Mouse (Mus musculus): Measurements from ENCODE around the gene Ube2d3. TPM values are rescaled to one million over a fixed set of nuclear protein-coding genes. Genes with fewer than 3 reads are reported as not detected.

Gene Ube2d3
- polyA plus RNA-seq, 1 experiment, result 261 TPM

- Histone ChIP-seq H3K27me3 (ENCODE audit: control insufficient read depth, insufficient read depth, insufficient read length) (no peaks in the 10 kb centered on the region), H3K36me3 (ENCODE audit: control insufficient read depth, insufficient read depth) (no peaks in the 10 kb centered on the region), H3K79me3 (ENCODE audit: low read depth) (no peaks in the 10 kb centered on the region), H3ac (ENCODE audit: control insufficient read depth, insufficient read length, low read depth) (no peak overlapping the region), H3K4me3 (ENCODE audit: insufficient read depth, poor library complexity, severe bottlenecking) (no peak overlapping the region), H3K79me2 (ENCODE audit: control insufficient read depth, insufficient read depth) (no peaks in the 10 kb centered on the region)
- TF ChIP-seq MAX (IDR thresholded peaks at IDR 0.05), result no peak
- TF ChIP-seq MYOG (IDR thresholded peaks at IDR 0.05; ENCODE audit: control insufficient read depth, extremely low read depth, insufficient read length), result no peak
- TF ChIP-seq FOSL1 (IDR thresholded peaks at IDR 0.05; ENCODE audit: insufficient read depth, low read length, poor library complexity, severe bottlenecking), result no peak
- no peak for TF ChIP-seq MYOD1 (IDR thresholded peaks at IDR 0.05; ENCODE audit: control insufficient read depth, insufficient read length, low read depth)
- no peak for TF ChIP-seq CTCF (IDR thresholded peaks at IDR 0.05; ENCODE audit: control insufficient read depth, insufficient read depth, insufficient read length)
- TF ChIP-seq USF1 (IDR thresholded peaks at IDR 0.05; ENCODE audit: low read depth), result no peak
- TF ChIP-seq CEBPB (IDR thresholded peaks at IDR 0.05; ENCODE audit: low read depth), result no peak
Observed at GRCm38 (mm10) chr3:135513800-135514425, 76.0 kb downstream of the Ube2d3 start.

- Histone ChIP-seq H3K79me3 (ENCODE audit: low read depth) (no peaks in the 10 kb centered on the region), H3K79me2 (ENCODE audit: control insufficient read depth, insufficient read depth) (no peaks in the 10 kb centered on the region), H3K4me3 (ENCODE audit: insufficient read depth, poor library complexity, severe bottlenecking) (no peak overlapping the region), H3ac (ENCODE audit: control insufficient read depth, insufficient read length, low read depth) (no peak overlapping the region), H3K36me3 (ENCODE audit: control insufficient read depth, insufficient read depth) (no peaks in the 10 kb centered on the region), H3K27me3 (ENCODE audit: control insufficient read depth, insufficient read depth, insufficient read length) (no peaks in the 10 kb centered on the region)
- TF ChIP-seq USF1 (IDR thresholded peaks at IDR 0.05; ENCODE audit: low read depth) (no peak), FOSL1 (IDR thresholded peaks at IDR 0.05; ENCODE audit: insufficient read depth, low read length, poor library complexity, severe bottlenecking) (no peak), MAX (IDR thresholded peaks at IDR 0.05) (no peak), CTCF (IDR thresholded peaks at IDR 0.05; ENCODE audit: control insufficient read depth, insufficient read depth, insufficient read length) (no peak), CEBPB (IDR thresholded peaks at IDR 0.05; ENCODE audit: low read depth) (no peak), MYOG (IDR thresholded peaks at IDR 0.05; ENCODE audit: control insufficient read depth, extremely low read depth, insufficient read length) (no peak), MYOD1 (IDR thresholded peaks at IDR 0.05; ENCODE audit: control insufficient read depth, insufficient read length, low read depth) (no peak)
Observed at GRCm38 (mm10) chr3:135515246-135515645, 77.3 kb downstream of the Ube2d3 start.

GRCm38 (mm10) chr3:135516891-135517290, 78.9 kb downstream of the Ube2d3 start:
- H3ac ChIP-seq (ENCODE audit: control insufficient read depth, insufficient read length, low read depth), result no peak overlapping the region
- TF ChIP-seq MAX (IDR thresholded peaks at IDR 0.05) (no peak), MYOG (IDR thresholded peaks at IDR 0.05; ENCODE audit: control insufficient read depth, extremely low read depth, insufficient read length) (no peak), CEBPB (IDR thresholded peaks at IDR 0.05; ENCODE audit: low read depth) (no peak), FOSL1 (IDR thresholded peaks at IDR 0.05; ENCODE audit: insufficient read depth, low read length, poor library complexity, severe bottlenecking) (no peak), USF1 (IDR thresholded peaks at IDR 0.05; ENCODE audit: low read depth) (no peak), MYOD1 (IDR thresholded peaks at IDR 0.05; ENCODE audit: control insufficient read depth, insufficient read length, low read depth) (no peak), CTCF (IDR thresholded peaks at IDR 0.05; ENCODE audit: control insufficient read depth, insufficient read depth, insufficient read length) (no peak)
- H3K79me2 ChIP-seq (ENCODE audit: control insufficient read depth, insufficient read depth), result no peaks in the 10 kb centered on the region
- no peaks in the 10 kb centered on the region for H3K79me3 ChIP-seq (ENCODE audit: low read depth)
- no peak overlapping the region for H3K4me3 ChIP-seq (ENCODE audit: insufficient read depth, poor library complexity, severe bottlenecking)
- no peaks in the 10 kb centered on the region for H3K36me3 ChIP-seq (ENCODE audit: control insufficient read depth, insufficient read depth)
- no peaks in the 10 kb centered on the region for H3K27me3 ChIP-seq (ENCODE audit: control insufficient read depth, insufficient read depth, insufficient read length)

Other genes with a start within 250 kb of the Ube2d3 start
- 7.9 TPM for gene Cenpe, start 225.6 kb upstream of the Ube2d3 start, polyA plus RNA-seq (2012; fragmentation: generic; extraction: Trizol)
- 2.0 TPM for gene Bdh2, start 156.9 kb upstream of the Ube2d3 start, polyA plus RNA-seq (2012; fragmentation: generic; extraction: Trizol)
- 0.22 TPM for gene Slc9b2, start 130.4 kb upstream of the Ube2d3 start, polyA plus RNA-seq (2012; fragmentation: generic; extraction: Trizol)
- gene Slc9b1, start 90.1 kb upstream of the Ube2d3 start, polyA plus RNA-seq (2012; fragmentation: generic; extraction: Trizol), result not detected
- gene Cisd2, start 14.2 kb upstream of the Ube2d3 start, polyA plus RNA-seq (2012; fragmentation: generic; extraction: Trizol), result 17.0 TPM
- 2.9 TPM for gene Manba, start 47.5 kb downstream of the Ube2d3 start, polyA plus RNA-seq (2012; fragmentation: generic; extraction: Trizol)

Data from C2C12 (cell line).